Mouse (Mus musculus) kidney, embryonic 14.5 days (tissue): Measurements from ENCODE around the gene Slc24a3. TPM values are rescaled to one million over a fixed set of nuclear protein-coding genes. Genes with fewer than 3 reads are reported as not detected.

ENCODE experiments used
- ATAC-seq: fragments of 200-750 bp; cut with Nextera tagmentation; 2 replicates; pipeline ENCODE4 v1.8.0; 2017; ENCODE audit warnings: moderate number of reproducible peaks, mild to moderate bottlenecking, moderate TSS enrichment, moderate library complexity; ENCODE audit not compliant: low FRiP score, low TSS enrichment
- H3K27ac ChIP-seq: fragments of 300-500 bp; sonication (generic); 2 replicates; pipeline ENCODE4 v1.5.1; 2014; ENCODE audit warnings: low read depth, mild to moderate bottlenecking, low read length, moderate library complexity, mixed read lengths
- H3K27me3 ChIP-seq: fragments of 300-500 bp; sonication (generic); 2 replicates; pipeline ENCODE4 v1.6.1; 2014; ENCODE audit warnings: mild to moderate bottlenecking, low read length; ENCODE audit not compliant: control insufficient read depth, insufficient read depth
- H3K36me3 ChIP-seq: fragments of 300-500 bp; sonication (generic); 2 replicates; pipeline ENCODE4 v1.6.1; 2014; ENCODE audit warnings: low read length, mixed read lengths; ENCODE audit not compliant: control insufficient read depth, insufficient read depth
- H3K4me1 ChIP-seq: fragments of 300-500 bp; sonication (generic); 2 replicates; pipeline ENCODE4 v1.6.1; 2014; ENCODE audit warnings: low read length, mixed read lengths; ENCODE audit not compliant: control insufficient read depth, insufficient read depth
- H3K4me2 ChIP-seq: fragments of 300-500 bp; sonication (generic); replicated peaks from 2 replicates; pipeline ENCODE4 v1.6.1; 2014; ENCODE audit warnings: low read depth, mild to moderate bottlenecking, low read length
- H3K4me3 ChIP-seq: fragments of 300-500 bp; sonication (generic); 2 replicates; pipeline ENCODE4 v1.5.1; 2014; ENCODE audit warnings: mild to moderate bottlenecking, low read length
- H3K9ac ChIP-seq: fragments of 300-500 bp; sonication (generic); 2 replicates; pipeline ENCODE4 v1.6.1; 2014; ENCODE audit warnings: low read depth, mild to moderate bottlenecking, low read length, moderate library complexity
- H3K9me3 ChIP-seq: fragments of 300-500 bp; sonication (generic); 2 replicates; pipeline ENCODE4 v1.6.1; 2016; ENCODE audit warnings: low read length; ENCODE audit not compliant: control insufficient read depth
- WGBS: fragments of 180-500 bp; shearing (Covaris S2); extraction: QIAGEN DNeasy Blood & Tissue Kit; methylation state at CpG from one replicate; pipeline ENCODE4 v1.1.7; 2014; 5-methylcytosine and 5-hydroxymethylcytosine counted together
- polyA plus RNA-seq: library from polyadenylated mRNA; unstranded; fragments of >200 nt; fragmentation: Nextera tagmentation; extraction: Ambion mirVana; gene quantifications from 2 replicates; pipeline ENCODE4 v1.2.1, GENCODE M21; 2014

Slc24a3 gene
- polyA plus RNA-seq, 1 experiment from 2014 or later = 2.4 TPM

- Histone ChIP-seq H3K4me2 (no peak overlapping the region), H3K36me3 (no peaks in the 10 kb centered on the region; the same call in 1 of the 2 replicates), H3K4me1 (peaks cover 44% of the 10 kb centered on the region), H3K27ac (peak overlapping the region; percentile 42; the same call in 1 of the 2 replicates), H3K9ac (no peak overlapping the region), H3K4me3 (no peak overlapping the region), H3K9me3 (no peaks in the 10 kb centered on the region), H3K27me3 (no peaks in the 10 kb centered on the region)
- ATAC-seq = no peak
- 27% methylated on average over 3 of the region's 3 CpGs for WGBS
Observed at GRCm38 (mm10) chr2:145682924-145683323, 515.4 kb downstream of the Slc24a3 start.

- H3K36me3 ChIP-seq = no peaks in the 10 kb centered on the region
- H3K4me1 ChIP-seq = peaks cover 43% of the 10 kb centered on the region
- H3K4me3 ChIP-seq = no peak overlapping the region
- H3K27me3 ChIP-seq = no peaks in the 10 kb centered on the region
- H3K9ac ChIP-seq = no peak overlapping the region
- no peak overlapping the region for H3K4me2 ChIP-seq
- H3K27ac ChIP-seq = peak overlapping the region; percentile 37; the same call in 1 of the 2 replicates
- ATAC-seq = no peak
- WGBS = 59% methylated on average over 3 of the region's 3 CpGs
- no peaks in the 10 kb centered on the region for H3K9me3 ChIP-seq
Observed at GRCm38 (mm10) chr2:145683536-145683935, 516.0 kb downstream of the Slc24a3 start.

GRCm38 (mm10) chr2:145684151-145684550 is 516.6 kb downstream of the Slc24a3 start:
- 86% methylated on average over 1 of the region's 1 CpGs for WGBS
- ATAC-seq = no peak
- Histone ChIP-seq H3K9me3 (no peaks in the 10 kb centered on the region), H3K4me2 (no peak overlapping the region), H3K9ac (no peak overlapping the region), H3K4me1 (peaks cover 39% of the 10 kb centered on the region), H3K27me3 (no peaks in the 10 kb centered on the region), H3K4me3 (no peak overlapping the region), H3K27ac (no peak overlapping the region), H3K36me3 (no peaks in the 10 kb centered on the region)

GRCm38 (mm10) chr2:145684891-145685290 is 517.3 kb downstream of the Slc24a3 start:
- ATAC-seq = no peak
- Histone ChIP-seq H3K9ac (no peak overlapping the region), H3K4me1 (peaks cover 39% of the 10 kb centered on the region), H3K27me3 (no peaks in the 10 kb centered on the region), H3K36me3 (no peaks in the 10 kb centered on the region), H3K4me3 (no peak overlapping the region), H3K9me3 (no peaks in the 10 kb centered on the region), H3K4me2 (no peak overlapping the region), H3K27ac (no peak overlapping the region)
- 78% methylated on average over 8 of the region's 8 CpGs for WGBS

GRCm38 (mm10) chr2:145686017-145686416 is 518.5 kb downstream of the Slc24a3 start:
- peaks cover 31% of the 10 kb centered on the region for H3K4me1 ChIP-seq
- no peak for ATAC-seq
- no peak overlapping the region for H3K4me2 ChIP-seq
- H3K27ac ChIP-seq = no peak overlapping the region
- H3K27me3 ChIP-seq = no peaks in the 10 kb centered on the region
- H3K4me3 ChIP-seq = no peak overlapping the region
- no peaks in the 10 kb centered on the region for H3K9me3 ChIP-seq
- H3K9ac ChIP-seq = no peak overlapping the region
- H3K36me3 ChIP-seq = no peaks in the 10 kb centered on the region
- 84% methylated on average over 4 of the region's 4 CpGs for WGBS

GRCm38 (mm10) chr2:145691367-145692009 is 523.9 kb downstream of the Slc24a3 start:
- no peak for ATAC-seq
- Histone ChIP-seq H3K4me1 (peaks cover 7% of the 10 kb centered on the region), H3K9me3 (no peaks in the 10 kb centered on the region), H3K4me2 (no peak overlapping the region), H3K27ac (no peak overlapping the region), H3K4me3 (no peak overlapping the region), H3K27me3 (no peaks in the 10 kb centered on the region), H3K36me3 (no peaks in the 10 kb centered on the region), H3K9ac (no peak overlapping the region)
- 88% methylated on average over 10 of the region's 10 CpGs for WGBS
